Mouse (Mus musculus) liver, postnatal 0 days (tissue): Measurements from ENCODE around the gene Slc16a6.

Experiments used
- CTCF ChIP-seq: sonication (generic); IDR thresholded peaks from 2 replicates; pipeline ENCODE4 v1.5.1; 2016; ENCODE audit warnings: antibody characterized with exemption, low read depth
- EP300 ChIP-seq: IDR thresholded peaks from 2 replicates; pipeline ENCODE4 v1.6.1; 2016; ENCODE audit warnings: antibody characterized with exemption, low read depth, mild to moderate bottlenecking

DNA sequence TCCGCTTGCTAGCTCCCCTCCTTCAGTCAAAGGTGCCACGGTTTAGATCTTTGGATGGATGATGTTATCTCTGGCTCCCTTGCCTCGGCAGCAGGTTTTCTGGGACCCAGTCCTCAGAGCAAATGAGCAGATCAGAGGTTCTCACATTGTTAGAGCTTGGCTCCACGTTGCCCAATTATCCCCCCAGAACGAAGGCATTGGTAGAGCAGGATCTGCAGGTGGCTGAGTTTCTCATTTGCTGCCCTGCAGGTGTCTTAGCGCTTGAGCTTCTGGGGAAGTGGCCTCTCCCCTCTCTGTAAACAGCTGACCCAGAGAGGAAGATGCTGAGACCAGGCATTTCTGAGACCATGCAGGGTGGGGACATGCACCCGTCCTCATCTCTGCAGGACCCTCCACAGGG, 47.6 kb upstream of the Slc16a6 start:
- no peak for TF ChIP-seq CTCF
- TF ChIP-seq EP300, result no peak
